Mouse (Mus musculus): ENCODE measurements at regions not wholly inside any gene's neighbourhood (a gene's known extent, or its start where the extent isn't known, plus 50 kb on each side); places are given as distances from the start of the nearest gene placed in this dataset.

GRCm38 (mm10) chr2:158909086-158909485, 114.5 kb downstream of the Dhx35 start:
- no peak for DNase-seq (ENCODE audit: low spot score in 2 of 2)

DNA sequence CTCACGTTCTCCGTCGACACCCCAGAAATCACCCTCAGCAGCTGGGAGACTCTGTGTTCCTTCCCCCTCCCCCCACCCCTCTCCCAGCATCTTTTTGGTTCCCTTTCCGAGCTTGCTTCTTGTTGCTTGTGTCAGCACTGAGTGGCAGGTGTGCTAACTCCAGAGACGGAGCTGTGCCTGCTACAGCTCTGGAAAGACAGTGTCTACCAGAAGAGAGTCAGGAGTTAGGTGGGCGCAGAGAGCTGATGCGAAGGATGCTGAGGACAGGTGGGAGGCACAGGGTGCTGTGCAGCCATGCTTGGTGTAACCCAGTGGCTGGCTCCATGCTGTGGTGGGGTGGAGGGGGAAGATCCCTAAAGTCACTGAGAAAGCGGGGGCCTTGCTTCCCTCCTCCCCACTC, 115.7 kb downstream of the Dhx35 start:
- no peak for DNase-seq (ENCODE audit: low spot score in 2 of 2)

GRCm38 (mm10) chr2:158911191-158911590, 116.6 kb downstream of the Dhx35 start:
- DNase-seq (ENCODE audit: low spot score in 2 of 2), result no peak

DNA sequence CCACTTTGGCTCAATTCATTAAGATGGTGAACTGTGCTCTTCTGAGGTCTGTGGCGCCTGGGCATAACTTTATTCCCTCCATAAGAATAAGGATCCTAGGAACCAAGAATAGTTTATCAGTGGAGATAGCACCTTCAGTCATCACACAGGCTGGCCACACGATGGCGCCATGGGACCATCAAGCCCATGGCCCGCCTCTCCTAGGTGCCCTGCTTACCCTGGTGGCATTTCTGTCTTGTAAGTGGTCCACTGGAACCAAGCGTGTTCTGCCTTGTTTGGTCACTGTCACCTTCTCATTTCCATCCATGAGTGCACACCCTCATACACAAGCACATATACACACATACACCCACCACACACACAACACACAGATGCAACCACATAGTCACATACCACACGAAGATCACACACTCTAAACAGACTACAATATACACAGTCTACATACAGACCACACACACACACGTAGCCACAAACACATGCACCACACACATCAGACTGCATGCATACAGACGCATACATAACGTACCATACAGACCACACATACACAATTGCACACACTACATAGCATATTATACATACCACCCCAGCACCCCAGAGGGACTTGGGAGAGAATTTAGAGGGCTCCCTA, 118.1 kb downstream of the Dhx35 start:
- peak in 1 of 2 experiments; percentile 21 for DNase-seq (ENCODE audit: low spot score in 2 of 2)

- DNase-seq (ENCODE audit: low spot score in 2 of 2), result no peak
Measured at GRCm38 (mm10) chr2:158917398-158917797, 122.8 kb downstream of the Dhx35 start.

- no peak for DNase-seq (ENCODE audit: low spot score in 2 of 2)
Measured at GRCm38 (mm10) chr2:158918312-158918711, 123.7 kb downstream of the Dhx35 start.

- no peak for DNase-seq (ENCODE audit: low spot score in 2 of 2)
Measured at GRCm38 (mm10) chr2:158921342-158922255, 127.0 kb downstream of the Dhx35 start.

- no peak for DNase-seq (ENCODE audit: low spot score in 2 of 2)
Measured at GRCm38 (mm10) chr2:158922766-158923165, 128.2 kb downstream of the Dhx35 start.

DNA sequence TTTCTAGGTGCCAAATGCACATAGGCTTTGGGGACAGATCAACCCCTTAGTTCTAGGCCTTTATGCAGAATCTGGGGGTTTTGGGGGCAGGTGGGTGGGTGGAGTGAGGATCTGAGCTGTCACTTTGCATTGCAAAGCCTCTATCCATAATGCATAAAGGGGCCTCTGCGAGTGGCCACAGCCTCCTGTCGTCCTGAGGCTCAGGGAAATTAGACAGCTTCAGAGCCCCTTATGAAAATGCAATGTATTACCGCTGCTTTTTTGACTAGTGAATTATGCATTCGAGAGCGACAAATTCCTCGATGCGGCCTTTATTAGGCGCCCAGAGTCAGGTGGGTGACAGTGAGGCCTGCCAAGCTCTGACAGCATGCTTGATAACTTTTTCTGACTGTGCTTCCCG, 134.9 kb downstream of the Dhx35 start:
- no peak for DNase-seq (ENCODE audit: low spot score in 2 of 2)

GRCm38 (mm10) chr2:158937948-158938565, 143.4 kb downstream of the Dhx35 start:
- DNase-seq (ENCODE audit: low spot score in 2 of 2), result no peak

GRCm38 (mm10) chr2:158949418-158949817, 154.8 kb downstream of the Dhx35 start:
- DNase-seq (ENCODE audit: low spot score in 2 of 2), result no peak

- no peak for DNase-seq (ENCODE audit: low spot score in 2 of 2)
Measured at GRCm38 (mm10) chr2:158951061-158951460, 156.5 kb downstream of the Dhx35 start.

DNA sequence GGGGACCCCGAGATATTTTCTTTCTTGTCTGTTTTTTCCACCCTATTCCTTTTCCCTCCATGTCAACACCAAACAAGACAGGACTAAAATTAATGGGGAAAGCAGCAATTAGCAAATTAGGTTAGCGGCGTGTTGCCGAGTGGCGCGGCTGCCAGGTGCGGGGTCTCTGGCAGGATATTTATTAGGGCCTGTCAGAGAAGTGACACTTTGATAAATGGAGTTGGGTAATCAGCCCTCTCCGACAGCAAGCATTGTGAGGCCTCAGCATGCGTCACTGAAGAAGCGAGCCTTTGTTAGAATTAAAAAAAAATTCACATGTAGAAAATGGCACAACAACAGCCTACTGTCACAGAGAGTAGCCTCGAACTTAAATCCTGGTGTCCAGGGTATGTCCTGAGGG, 162.3 kb downstream of the Dhx35 start:
- no peak for DNase-seq (ENCODE audit: low spot score in 2 of 2)

GRCm38 (mm10) chr2:158965003-158965665, 170.5 kb downstream of the Dhx35 start:
- no peak for DNase-seq (ENCODE audit: low spot score in 2 of 2)

GRCm38 (mm10) chr2:158972178-158972577, 177.6 kb downstream of the Dhx35 start:
- no peak for DNase-seq (ENCODE audit: low spot score in 2 of 2)

GRCm38 (mm10) chr2:158985529-158986148, 191.0 kb downstream of the Dhx35 start:
- no peak for DNase-seq (ENCODE audit: low spot score in 2 of 2)

GRCm38 (mm10) chr2:159002481-159003186, 208.0 kb downstream of the Dhx35 start:
- no peak for DNase-seq (ENCODE audit: low spot score in 2 of 2)

DNA sequence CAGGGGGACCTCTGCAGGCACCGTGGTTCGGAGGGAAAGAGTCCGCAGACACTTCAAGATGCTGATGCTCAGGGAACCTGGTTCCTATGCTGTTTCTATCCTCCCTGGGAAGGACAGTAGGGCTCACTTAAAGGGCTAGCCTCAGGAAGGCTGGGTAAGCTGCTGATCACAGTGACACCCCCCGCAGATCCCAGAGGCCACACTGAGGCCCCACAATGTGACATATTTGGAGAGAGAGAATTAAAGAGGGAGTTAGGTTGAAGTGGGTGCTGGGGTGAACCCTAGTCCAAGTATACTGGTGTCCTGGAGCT, 208.5 kb downstream of the Dhx35 start:
- DNase-seq (ENCODE audit: low spot score in 2 of 2), result no peak

DNA sequence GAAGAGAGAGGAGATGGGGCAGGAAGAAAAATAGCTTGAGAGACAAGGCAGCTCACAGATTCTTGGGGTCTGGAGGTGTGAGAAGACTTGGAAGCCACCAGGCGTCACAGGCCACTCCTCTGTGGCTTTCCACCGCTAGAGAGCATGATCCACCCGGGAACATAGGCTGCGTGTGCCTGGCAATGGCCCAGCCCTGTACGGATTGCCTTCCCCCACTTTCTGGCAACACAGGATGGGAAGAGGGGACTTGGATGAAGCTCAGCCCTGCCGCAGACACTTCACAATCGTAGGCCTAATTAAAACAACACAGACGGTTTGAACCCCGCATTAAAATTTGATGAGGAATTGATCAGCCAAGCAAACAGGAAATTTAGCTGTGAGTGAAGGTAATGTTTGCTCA, 209.8 kb downstream of the Dhx35 start:
- DNase-seq (ENCODE audit: low spot score in 2 of 2), result no peak

DNA sequence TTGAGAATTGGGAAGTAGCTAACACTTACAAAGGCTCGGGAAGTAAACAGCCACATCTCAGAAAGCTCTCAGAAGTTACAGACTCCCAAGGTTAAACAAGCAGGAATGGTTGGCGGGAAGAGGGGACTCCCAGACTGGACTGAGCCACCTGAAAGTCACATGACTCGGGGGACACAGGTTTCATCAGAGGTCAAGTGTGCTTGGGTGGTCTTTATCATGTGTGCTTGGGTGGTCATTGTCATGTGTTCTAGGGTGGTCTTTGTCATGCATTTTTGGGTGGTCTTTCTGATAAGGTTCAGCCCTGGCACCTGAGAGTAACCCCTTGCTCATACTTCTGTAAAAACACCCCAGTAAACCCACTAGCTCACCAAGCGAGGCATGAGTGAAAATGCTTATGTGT, 218.1 kb downstream of the Dhx35 start:
- no peak for DNase-seq (ENCODE audit: low spot score in 2 of 2)

DNA sequence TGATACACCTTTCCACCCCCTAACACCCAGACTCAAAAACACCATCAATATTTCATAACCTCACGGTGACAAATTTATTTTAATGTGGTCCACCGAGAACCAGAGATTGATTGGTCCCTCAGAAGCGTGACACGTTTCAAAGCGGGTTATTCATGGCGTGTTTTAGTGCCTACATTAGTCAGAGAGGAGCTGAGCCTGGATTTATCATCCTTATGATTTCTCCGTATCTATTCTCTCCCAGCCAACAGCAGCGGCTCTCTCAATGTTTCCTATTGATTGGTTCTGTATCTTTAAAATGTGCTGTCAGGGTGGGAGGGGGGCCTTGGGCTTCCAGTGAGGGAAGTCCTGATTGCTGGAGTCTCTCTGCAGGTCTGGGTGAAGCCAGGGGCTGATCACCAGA, 219.9 kb downstream of the Dhx35 start:
- no peak for DNase-seq (ENCODE audit: low spot score in 2 of 2)

All from adrenal gland, postnatal 4 days (tissue).